Mouse (Mus musculus) MN1 (cell line): ENCODE measurements at regions not wholly inside any gene's neighbourhood (a gene's known extent, or its start where the extent isn't known, plus 50 kb on each side); places are given as distances from the start of the nearest gene placed in this dataset.

Source experiments
- DNase-seq: peaks from one replicate; pipeline ENCODE4 v3.0.0-alpha.2; 2016; ENCODE audit warnings: low spot score

GRCm38 (mm10) chr4:64599222-64599621, 524.8 kb upstream of the Pappa start:
- no peak for DNase-seq

DNA sequence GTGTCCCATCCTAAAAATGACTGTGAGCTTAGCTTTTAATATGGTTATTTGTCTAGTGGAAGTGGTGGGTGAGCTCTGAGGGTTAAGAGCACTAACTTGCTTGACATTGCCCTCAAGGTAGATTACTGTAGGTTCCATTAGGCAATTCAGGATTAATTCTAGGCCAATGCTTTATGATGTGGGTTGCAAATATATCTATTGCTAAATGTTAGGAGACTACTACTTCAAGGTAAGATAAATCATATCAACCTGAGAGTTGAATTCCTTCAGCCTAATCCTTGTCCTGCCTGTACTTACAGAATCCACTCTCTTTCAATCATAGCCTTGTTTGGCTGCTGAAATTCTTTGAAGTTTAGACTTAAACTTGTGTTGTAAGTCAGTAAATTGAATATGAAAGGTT, 501.2 kb upstream of the Pappa start:
- no peak for DNase-seq

- no peak for DNase-seq
Observed at GRCm38 (mm10) chr4:64632189-64632588, 491.8 kb upstream of the Pappa start.

- no peak for DNase-seq
Observed at GRCm38 (mm10) chr4:64635256-64635962, 488.6 kb upstream of the Pappa start.

DNA sequence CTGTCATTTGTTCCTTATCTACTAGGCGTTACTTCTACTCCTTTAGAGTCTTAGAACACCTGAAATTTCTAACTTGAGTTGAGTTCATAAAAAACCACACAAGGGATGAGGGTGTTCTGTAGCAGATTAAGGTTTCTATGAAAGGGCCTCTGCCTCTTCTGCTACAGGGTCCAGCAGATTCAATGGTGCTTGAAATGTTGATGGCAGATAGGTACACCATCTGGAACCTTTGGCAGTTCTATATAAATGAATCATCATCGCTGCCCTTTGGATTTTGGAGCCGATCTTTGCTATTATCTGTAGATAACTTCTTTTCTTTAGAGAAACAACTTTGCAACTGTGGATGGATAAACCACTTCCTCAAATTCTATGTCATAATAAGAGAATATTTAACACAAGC, 483.9 kb upstream of the Pappa start:
- DNase-seq, result no peak

DNA sequence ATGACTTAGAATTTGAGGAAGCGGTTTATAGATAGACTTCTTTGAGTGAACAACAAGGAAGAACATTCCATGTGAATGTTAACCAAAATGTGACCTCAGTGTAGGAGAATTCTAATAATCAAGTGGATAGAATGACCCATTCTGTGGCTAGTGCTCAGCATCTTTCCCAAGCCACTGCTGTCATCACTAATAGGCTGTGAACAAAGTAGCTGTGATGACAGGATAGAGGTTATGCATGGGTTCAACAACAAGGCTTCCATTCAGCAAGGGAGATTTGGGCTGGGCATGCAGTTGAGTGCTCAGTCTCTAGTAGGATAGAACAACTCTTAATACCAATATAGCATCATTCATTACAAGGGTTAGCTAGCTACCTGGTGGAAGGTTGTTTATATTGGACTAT, 483.0 kb upstream of the Pappa start:
- DNase-seq, result no peak

DNA sequence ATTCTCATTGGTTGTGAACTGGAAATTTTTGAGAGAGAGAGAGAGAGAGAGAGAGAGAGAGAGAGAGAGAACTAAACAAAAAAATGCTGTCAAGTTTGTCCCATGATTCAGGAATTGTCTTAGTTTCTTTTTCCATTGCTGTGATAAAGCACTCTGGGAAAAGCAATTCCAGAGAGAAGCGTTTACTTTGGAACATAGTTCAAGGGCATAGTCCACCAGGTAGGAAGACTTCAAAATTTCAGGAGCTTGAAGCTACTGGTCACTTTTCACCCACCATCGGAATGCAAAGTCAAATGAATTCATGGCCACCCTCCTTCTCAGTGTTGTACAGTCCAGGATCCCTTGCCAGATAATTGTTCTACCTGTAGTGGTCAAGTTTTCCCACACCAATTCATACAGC, 478.8 kb upstream of the Pappa start:
- no peak for DNase-seq

- no peak for DNase-seq
Observed at GRCm38 (mm10) chr4:64654157-64654556, 469.8 kb upstream of the Pappa start.

- no peak for DNase-seq
Observed at GRCm38 (mm10) chr4:64655534-64655933, 468.4 kb upstream of the Pappa start.

- no peak for DNase-seq
Observed at GRCm38 (mm10) chr4:64663722-64664121, 460.3 kb upstream of the Pappa start.

- no peak for DNase-seq
Observed at GRCm38 (mm10) chr4:64667998-64668397, 456.0 kb upstream of the Pappa start.

DNA sequence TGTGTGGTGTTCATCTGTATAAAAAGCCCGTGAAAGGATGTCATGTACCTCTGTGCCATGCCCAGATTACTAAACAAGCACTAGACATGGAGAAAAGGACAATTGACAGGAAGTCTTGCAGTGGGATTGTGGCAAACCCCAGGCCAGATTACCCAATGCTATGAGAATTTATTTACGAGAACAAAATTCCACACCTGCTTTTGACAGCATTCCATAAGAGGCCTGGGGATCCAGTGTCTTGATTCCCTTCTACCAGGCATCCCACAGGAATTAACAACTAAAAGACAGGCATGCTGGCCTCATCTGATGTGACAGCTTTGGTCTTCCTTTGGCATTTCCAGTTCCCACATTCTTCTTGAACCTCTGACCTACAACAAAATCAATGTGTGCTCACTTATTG, 454.3 kb upstream of the Pappa start:
- no peak for DNase-seq

DNA sequence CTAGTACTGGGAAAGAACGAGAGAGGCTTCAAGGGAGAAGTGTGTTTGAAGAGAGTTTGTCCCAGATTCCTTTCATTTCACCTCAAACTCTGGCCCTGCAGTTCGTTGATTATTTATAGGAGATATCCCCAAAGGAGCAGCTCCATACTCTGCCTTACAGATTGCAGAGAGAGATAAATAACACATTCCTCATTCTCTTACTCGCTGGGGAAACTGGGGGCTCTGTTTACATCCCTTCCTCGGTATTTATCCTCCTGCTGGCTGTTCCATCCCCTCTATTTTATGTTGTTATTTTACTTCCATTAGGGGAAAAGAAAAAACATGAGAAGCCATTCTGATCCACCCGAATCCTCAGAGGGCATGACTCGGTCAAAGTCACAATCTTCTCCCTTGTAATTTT, 447.5 kb upstream of the Pappa start:
- DNase-seq, result no peak

GRCm38 (mm10) chr4:64676881-64677280, 447.1 kb upstream of the Pappa start:
- no peak for DNase-seq

DNA sequence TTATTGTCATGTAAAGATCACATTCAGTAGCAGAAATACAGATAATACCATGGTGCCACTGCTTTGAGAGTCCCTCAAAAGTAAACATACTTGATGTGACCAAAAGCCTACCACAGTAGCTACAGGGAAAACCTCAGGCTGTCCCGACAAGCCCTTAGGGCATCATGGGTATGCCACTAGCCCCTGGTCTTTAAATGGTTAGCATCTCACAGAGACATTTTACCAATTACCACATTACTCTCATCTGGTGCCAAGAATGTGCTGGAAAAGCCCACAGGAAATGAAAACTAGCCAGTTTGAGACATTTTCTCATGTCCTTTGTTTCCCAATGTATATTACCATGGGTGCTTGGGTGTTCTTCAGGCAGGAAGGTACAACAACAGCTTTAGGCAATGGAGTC, 439.3 kb upstream of the Pappa start:
- no peak for DNase-seq

GRCm38 (mm10) chr4:64696134-64696533, 427.8 kb upstream of the Pappa start:
- no peak for DNase-seq

- no peak for DNase-seq
Observed at GRCm38 (mm10) chr4:64723296-64723695, 400.7 kb upstream of the Pappa start.

DNA sequence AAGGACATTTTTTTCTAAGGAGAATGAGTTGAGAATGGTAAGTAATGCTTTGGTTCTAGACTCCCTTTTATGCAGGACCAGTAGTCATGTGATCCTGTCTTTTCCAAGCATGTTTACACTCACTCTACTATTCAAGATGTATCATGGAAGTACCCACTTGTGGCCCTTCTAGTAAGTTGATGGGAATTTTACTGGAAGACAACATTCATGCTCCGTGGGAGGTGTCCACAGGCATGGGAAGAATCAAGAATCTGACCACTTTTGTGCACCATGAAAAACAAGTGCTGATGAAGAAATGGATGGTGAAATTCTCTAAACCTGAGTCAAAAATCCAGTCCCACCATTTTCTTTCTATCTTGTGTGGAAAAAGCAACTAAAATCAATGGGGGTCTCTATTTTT, 399.1 kb upstream of the Pappa start:
- DNase-seq, result no peak

DNA sequence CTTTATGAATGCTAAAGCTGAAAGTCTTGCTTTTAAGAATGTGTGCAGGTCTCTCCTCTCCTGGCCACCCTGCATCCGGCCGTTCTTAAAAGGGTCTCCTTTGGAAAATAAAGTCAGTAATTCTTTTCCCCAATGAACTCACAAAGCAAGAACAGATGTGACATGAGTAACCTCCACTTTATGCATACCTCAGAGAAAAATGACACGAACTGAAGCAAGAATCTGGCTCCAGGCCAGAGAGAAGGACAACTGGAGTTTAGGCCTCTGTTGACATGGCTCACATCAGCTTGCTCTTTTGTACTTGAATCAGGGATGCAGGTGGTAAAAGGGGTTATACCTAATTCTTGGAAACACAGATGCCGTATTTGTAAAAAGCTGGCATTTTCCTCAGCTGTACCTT, 368.0 kb upstream of the Pappa start:
- DNase-seq, result no peak

GRCm38 (mm10) chr4:64768610-64769009, 355.4 kb upstream of the Pappa start:
- DNase-seq, result no peak

- no peak for DNase-seq
Observed at GRCm38 (mm10) chr4:64803886-64804285, 320.1 kb upstream of the Pappa start.

GRCm38 (mm10) chr4:64804996-64805395, 319.0 kb upstream of the Pappa start:
- DNase-seq, result no peak

- DNase-seq, result no peak
Observed at GRCm38 (mm10) chr4:64807148-64807547, 316.8 kb upstream of the Pappa start.

GRCm38 (mm10) chr4:64811974-64812373, 312.0 kb upstream of the Pappa start:
- DNase-seq, result no peak

GRCm38 (mm10) chr4:64812812-64813211, 311.2 kb upstream of the Pappa start:
- DNase-seq, result no peak
